Mouse (Mus musculus) E14TG2a.4 (cell line): ENCODE results near the gene Dtl.

Experiments used
- H3K27me3 ChIP-seq: 2 replicates; pipeline ENCODE4 v1.6.1; 2014; ENCODE audit warnings: low read length, control low read depth; ENCODE audit not compliant: insufficient read depth
- H3K36me3 ChIP-seq: 2 replicates; pipeline ENCODE4 v1.6.1; 2014; ENCODE audit warnings: low read length, control low read depth; ENCODE audit not compliant: insufficient read depth
- H3K4me1 ChIP-seq: replicated peaks from 2 replicates; pipeline ENCODE4 v1.6.1; 2014; ENCODE audit warnings: low read depth, low read length, control low read depth
- H3K4me3 ChIP-seq: replicated peaks from 2 replicates; pipeline ENCODE4 v1.5.1; 2014; ENCODE audit warnings: mild to moderate bottlenecking, low read length
- H3K9me3 ChIP-seq: 2 replicates; pipeline ENCODE4 v1.6.1; 2014; ENCODE audit warnings: low read length, control low read depth
- CTCF ChIP-seq: conservative IDR thresholded peaks from 2 replicates; pipeline ENCODE4 v1.5.1; 2014; ENCODE audit warnings: low read length
- NANOG ChIP-seq: IDR thresholded peaks from 2 replicates; pipeline ENCODE4 v1.6.1; 2014; ENCODE audit warnings: borderline replicate concordance, low read length, mixed read lengths
- POU5F1 ChIP-seq: IDR thresholded peaks from 2 replicates; pipeline ENCODE4 v1.6.1; 2014; ENCODE audit warnings: low read length, borderline replicate concordance

Gene Dtl

DNA sequence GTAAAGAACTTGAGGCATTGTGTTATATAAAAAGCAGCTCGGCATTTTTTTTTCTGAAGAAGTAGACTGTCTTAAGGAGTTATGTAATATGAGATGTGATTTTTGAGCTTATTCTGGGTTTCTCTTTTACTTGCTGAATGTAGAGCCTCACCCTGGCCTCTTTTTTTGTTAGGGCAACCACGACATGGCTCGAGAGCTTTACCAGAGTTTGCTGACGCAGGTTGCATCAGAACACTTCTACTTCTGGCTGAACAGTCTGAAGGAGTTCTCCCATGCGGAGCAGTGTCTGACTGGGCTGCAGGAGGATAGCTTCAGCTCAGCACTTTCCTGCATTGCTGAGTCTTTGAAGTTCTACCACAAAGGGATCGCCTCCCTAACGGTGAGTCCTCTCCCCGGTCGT lies 36.3 kb upstream of the Dtl start:
- H3K4me3 ChIP-seq, result no peak overlapping the region
- no peak for TF ChIP-seq CTCF
- no peak for TF ChIP-seq NANOG
- TF ChIP-seq POU5F1, result no peak
- peaks cover 35% of the 10 kb centered on the region for H3K4me1 ChIP-seq
- no peaks in the 10 kb centered on the region; the same call in 1 of the 2 replicates for H3K9me3 ChIP-seq
- peaks cover 99% of the 10 kb centered on the region for H3K36me3 ChIP-seq
- H3K27me3 ChIP-seq, result no peaks in the 10 kb centered on the region

DNA sequence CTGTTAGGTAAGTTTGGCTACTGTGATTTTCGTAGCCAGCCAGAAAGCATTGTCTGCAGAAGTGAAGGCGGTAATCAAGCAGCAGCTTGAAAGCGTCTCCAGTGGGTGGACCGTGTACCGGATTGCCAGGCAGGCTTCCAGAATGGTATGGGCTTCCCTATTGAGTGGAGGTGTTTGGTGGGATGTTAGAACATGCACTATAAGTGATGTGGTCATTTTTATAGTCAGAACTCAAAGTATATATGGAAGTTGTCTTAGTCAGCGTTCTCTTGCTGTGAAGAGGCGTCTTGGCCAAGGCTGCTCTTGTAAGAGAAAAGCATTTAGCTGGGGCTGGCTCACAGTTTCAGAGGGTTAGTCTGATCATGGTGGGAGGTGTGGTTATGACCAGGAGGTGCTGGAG lies 35.0 kb upstream of the Dtl start:
- TF ChIP-seq CTCF, result no peak
- no peak for TF ChIP-seq NANOG
- no peak for TF ChIP-seq POU5F1
- Histone ChIP-seq H3K36me3 (peaks cover 99% of the 10 kb centered on the region), H3K4me3 (no peak overlapping the region), H3K9me3 (no peaks in the 10 kb centered on the region), H3K27me3 (no peaks in the 10 kb centered on the region), H3K4me1 (peaks cover 23% of the 10 kb centered on the region)

DNA sequence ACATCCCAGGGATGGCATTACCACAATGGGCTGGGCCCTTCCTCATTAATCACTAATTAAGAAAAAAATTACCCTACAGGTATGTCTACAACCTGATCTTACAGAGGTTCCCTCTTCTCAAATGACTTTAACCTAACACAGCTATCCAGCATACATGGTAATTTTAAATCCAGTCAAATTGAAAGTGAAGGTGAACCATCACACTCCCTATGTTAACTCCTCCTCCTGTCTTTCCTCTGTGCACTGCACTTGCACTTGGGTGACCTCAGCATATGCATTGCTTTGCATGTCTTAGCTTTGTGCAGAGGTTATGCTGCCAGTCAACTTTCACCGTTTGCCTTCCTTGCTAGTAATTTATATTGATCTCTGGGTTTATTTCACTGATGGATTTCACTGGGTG lies 34.2 kb upstream of the Dtl start:
- Histone ChIP-seq H3K4me3 (no peak overlapping the region), H3K27me3 (no peaks in the 10 kb centered on the region), H3K36me3 (peaks cover 99% of the 10 kb centered on the region), H3K4me1 (peaks cover 20% of the 10 kb centered on the region), H3K9me3 (no peaks in the 10 kb centered on the region)
- TF ChIP-seq NANOG (no peak), POU5F1 (no peak), CTCF (no peak)

DNA sequence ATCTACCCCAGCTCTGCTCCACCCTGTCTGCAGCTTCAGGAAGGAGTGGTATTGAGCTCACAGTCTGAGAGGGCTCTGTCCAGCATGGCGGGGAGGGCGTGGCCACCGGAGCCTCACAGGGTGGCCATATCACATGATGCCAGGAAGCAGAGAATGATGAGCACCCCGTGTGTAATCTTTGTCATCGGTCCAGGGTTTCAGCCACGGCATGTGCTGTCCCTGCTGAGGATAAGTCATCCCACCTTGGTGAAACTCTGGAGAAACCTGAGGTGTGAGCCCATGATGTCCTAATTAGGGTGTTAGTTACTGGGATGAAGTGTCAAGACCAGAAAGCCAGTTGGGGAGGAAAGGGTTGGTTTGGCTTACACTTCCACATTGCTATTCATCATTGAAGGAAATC lies 33.7 kb upstream of the Dtl start:
- Histone ChIP-seq H3K4me3 (no peak overlapping the region), H3K9me3 (no peaks in the 10 kb centered on the region), H3K4me1 (peaks cover 20% of the 10 kb centered on the region), H3K36me3 (peaks cover 98% of the 10 kb centered on the region), H3K27me3 (no peaks in the 10 kb centered on the region)
- TF ChIP-seq CTCF (no peak), POU5F1 (no peak), NANOG (no peak)

DNA sequence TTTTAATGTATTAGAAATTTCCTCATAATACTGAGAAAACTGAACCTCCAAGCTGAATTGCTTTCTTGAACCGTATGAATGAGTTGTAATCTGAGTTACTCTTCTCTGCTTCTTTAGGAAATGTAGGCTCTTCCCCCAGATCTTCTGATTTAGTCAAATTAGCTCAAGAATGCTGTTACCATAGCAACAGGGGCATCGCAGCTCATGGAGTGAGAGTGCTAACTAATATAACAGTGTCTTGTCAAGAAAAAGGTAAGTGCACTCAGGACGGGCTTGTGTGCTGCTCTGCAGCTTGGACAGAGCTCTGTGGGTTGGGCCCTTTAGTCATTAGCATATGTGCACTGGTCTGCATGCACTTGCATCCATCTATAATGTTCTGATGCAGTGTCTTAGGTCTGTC lies 29.3 kb upstream of the Dtl start:
- Histone ChIP-seq H3K4me3 (no peak overlapping the region), H3K4me1 (peaks cover 11% of the 10 kb centered on the region), H3K36me3 (peaks cover 79% of the 10 kb centered on the region), H3K9me3 (no peaks in the 10 kb centered on the region), H3K27me3 (no peaks in the 10 kb centered on the region)
- TF ChIP-seq POU5F1 (no peak), NANOG (no peak), CTCF (no peak)

DNA sequence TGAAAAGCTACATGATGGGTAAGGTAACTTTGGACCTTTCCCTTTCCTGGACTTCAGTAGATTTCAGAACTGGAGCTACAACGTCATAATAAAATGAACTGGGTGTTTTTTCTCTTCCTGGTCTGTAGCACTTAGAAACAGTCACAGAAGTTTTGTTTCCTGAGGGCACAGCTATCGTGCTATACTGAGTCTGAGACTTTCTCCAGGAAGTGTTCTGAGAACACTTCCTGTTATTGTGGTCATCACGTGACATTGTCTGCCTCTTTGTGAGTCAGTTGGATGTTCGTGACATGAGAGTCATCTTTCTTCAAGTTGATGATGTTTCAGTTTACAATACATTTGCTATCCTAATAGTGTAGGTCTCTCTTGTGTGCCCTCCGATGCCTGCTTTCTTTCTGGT lies 23.9 kb upstream of the Dtl start:
- no peak for TF ChIP-seq POU5F1
- TF ChIP-seq NANOG, result no peak
- TF ChIP-seq CTCF, result no peak
- Histone ChIP-seq H3K36me3 (peaks cover 74% of the 10 kb centered on the region), H3K27me3 (no peaks in the 10 kb centered on the region), H3K4me1 (no peaks in the 10 kb centered on the region), H3K4me3 (no peak overlapping the region), H3K9me3 (no peaks in the 10 kb centered on the region)

DNA sequence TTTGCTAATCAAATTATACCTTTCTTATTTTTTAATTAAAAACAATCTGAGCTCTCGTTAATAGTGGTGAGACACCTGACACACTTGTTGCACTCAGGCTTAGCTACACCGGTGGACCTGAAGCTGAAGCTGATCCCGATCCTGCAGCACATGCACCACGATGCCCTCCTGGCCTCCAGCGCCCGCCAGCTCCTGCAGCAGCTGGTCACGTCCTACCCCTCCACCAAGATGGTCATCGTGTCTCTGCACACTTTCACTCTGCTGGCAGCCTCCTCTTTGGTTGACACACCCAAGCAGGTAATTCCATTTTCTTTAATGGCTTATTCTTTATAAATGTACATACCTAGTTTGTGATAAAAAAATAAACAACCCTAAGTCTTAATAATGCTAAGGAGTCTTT lies 20.7 kb upstream of the Dtl start:
- no peaks in the 10 kb centered on the region for H3K27me3 ChIP-seq
- H3K9me3 ChIP-seq, result no peaks in the 10 kb centered on the region
- TF ChIP-seq CTCF (no peak), NANOG (no peak), POU5F1 (no peak)
- H3K4me1 ChIP-seq, result no peaks in the 10 kb centered on the region
- no peak overlapping the region for H3K4me3 ChIP-seq
- peaks cover 83% of the 10 kb centered on the region for H3K36me3 ChIP-seq

DNA sequence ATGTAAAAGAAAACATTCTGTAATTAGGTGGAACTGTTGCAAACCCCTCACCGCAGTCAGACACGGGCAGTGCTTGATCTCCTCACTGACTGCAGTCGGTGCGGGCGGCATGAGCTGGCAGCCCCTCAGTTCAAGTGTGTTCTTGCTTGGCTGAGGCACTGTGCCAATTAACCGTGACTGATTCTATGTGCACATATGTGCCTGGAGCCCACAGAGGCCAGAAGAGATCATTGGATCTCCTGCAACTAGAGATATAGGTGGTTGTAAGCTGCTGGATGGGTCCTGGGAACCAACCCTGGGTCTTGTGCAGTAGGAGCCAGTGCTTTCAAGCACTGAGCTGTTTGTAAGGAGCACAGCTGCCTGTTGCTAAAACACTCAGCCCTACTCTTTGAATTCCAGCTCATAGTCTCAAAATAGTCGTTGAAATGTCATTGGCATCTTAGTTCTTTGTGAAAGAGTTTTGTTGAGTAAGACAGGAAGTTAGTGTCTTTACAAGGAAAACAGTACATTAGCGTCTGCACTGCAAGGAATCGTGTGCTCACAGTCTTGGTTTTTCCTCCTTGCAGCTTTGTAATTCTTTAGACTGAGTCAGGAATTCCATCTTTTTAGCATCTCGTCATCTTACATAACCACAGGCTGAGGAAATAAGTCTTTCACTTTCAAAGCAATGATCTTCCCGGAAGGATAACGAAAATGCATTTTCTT lies 16.8 kb upstream of the Dtl start:
- Histone ChIP-seq H3K4me1 (no peaks in the 10 kb centered on the region), H3K4me3 (no peak overlapping the region), H3K36me3 (peaks cover 87% of the 10 kb centered on the region), H3K9me3 (no peaks in the 10 kb centered on the region), H3K27me3 (no peaks in the 10 kb centered on the region)
- TF ChIP-seq NANOG (no peak), CTCF (no peak), POU5F1 (no peak)

DNA sequence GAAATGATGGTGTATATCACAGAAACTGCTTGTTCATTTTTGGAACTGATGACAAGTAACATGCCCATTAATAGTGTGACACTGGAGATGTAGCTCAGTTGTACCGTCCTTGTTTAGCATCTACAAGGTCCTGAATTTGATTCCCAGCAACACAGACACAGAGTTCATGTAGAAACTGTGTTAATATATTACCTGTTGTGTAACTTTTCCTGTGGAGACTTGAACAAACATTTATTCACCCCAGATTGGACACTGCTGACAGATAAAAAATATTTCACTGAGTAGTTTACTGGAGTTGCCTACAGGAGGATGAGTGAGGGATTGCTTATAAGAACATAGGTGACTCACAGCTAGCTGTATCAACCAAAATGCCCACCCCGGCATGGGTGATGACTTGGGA lies 13.4 kb upstream of the Dtl start:
- Histone ChIP-seq H3K4me1 (no peaks in the 10 kb centered on the region), H3K36me3 (peaks cover 88% of the 10 kb centered on the region), H3K4me3 (no peak overlapping the region), H3K27me3 (no peaks in the 10 kb centered on the region), H3K9me3 (no peaks in the 10 kb centered on the region)
- no peak for TF ChIP-seq NANOG
- TF ChIP-seq CTCF, result no peak
- no peak for TF ChIP-seq POU5F1
